Mouse (Mus musculus): ENCODE measurements around the gene Hnrnpf. TPM values are rescaled to one million over a fixed set of nuclear protein-coding genes. Genes with fewer than 3 reads are reported as not detected.

Hnrnpf gene
- polyA plus RNA-seq, 1 experiment = 1,035 TPM

GRCm38 (mm10) chr6:117906015-117906531 is 5.9 kb downstream of the Hnrnpf start:
- no peaks in the 10 kb centered on the region for H3K9me3 ChIP-seq (replicated peaks; ENCODE audit: control insufficient read depth, insufficient read depth, low read length, poor library complexity, severe bottlenecking)
- peaks cover 7% of the 10 kb centered on the region; the same call in 1 of the 2 replicates for H3K36me3 ChIP-seq (ENCODE audit: control insufficient read depth, insufficient read depth, low read length, poor library complexity, severe bottlenecking)
- peak overlapping the region; percentile 23; the same call in 1 of the 2 replicates for H3K27ac ChIP-seq (ENCODE audit: insufficient read depth, low read length)
- peak overlapping the region; percentile 92 for H3K4me3 ChIP-seq (ENCODE audit: low read depth, low read length)
- H3K9ac ChIP-seq (ENCODE audit: low read depth, poor library complexity, severe bottlenecking) = peak overlapping the region; percentile 91
- no peaks in the 10 kb centered on the region for H3K4me1 ChIP-seq (ENCODE audit: control insufficient read depth, insufficient read depth, low read length)
- no peaks in the 10 kb centered on the region for H3K27me3 ChIP-seq (ENCODE audit: control insufficient read depth, insufficient read depth, low read length, poor library complexity, severe bottlenecking)
- no peak for TF ChIP-seq POLR2A (IDR thresholded peaks at IDR 0.05; ENCODE audit: insufficient read depth, low read length)
- no peak for TF ChIP-seq EP300 (IDR thresholded peaks at IDR 0.05; ENCODE audit: insufficient read depth, low read depth, low read length)
- no peak for TF ChIP-seq CTCF (IDR thresholded peaks at IDR 0.05; ENCODE audit: low read depth, low read length)

GRCm38 (mm10) chr6:117906590-117907271 is 6.6 kb downstream of the Hnrnpf start:
- no peak for TF ChIP-seq CTCF (IDR thresholded peaks at IDR 0.05; ENCODE audit: low read depth, low read length)
- peak; percentile 45; the same call in 1 of the 2 replicates for TF ChIP-seq EP300 (IDR thresholded peaks at IDR 0.05; ENCODE audit: insufficient read depth, low read depth, low read length)
- peak; percentile 31 for TF ChIP-seq POLR2A (IDR thresholded peaks at IDR 0.05; ENCODE audit: insufficient read depth, low read length)
- Histone ChIP-seq H3K27ac (ENCODE audit: insufficient read depth, low read length) (peak overlapping the region; percentile 43), H3K9ac (ENCODE audit: low read depth, poor library complexity, severe bottlenecking) (peak overlapping the region; percentile 98), H3K27me3 (ENCODE audit: control insufficient read depth, insufficient read depth, low read length, poor library complexity, severe bottlenecking) (no peaks in the 10 kb centered on the region), H3K4me1 (ENCODE audit: control insufficient read depth, insufficient read depth, low read length) (no peaks in the 10 kb centered on the region), H3K4me3 (ENCODE audit: low read depth, low read length) (peak overlapping the region; percentile 84), H3K36me3 (ENCODE audit: control insufficient read depth, insufficient read depth, low read length, poor library complexity, severe bottlenecking) (peaks cover 7% of the 10 kb centered on the region; the same call in 1 of the 2 replicates), H3K9me3 (replicated peaks; ENCODE audit: control insufficient read depth, insufficient read depth, low read length, poor library complexity, severe bottlenecking) (no peaks in the 10 kb centered on the region)

GRCm38 (mm10) chr6:117907301-117907978 is 7.3 kb downstream of the Hnrnpf start:
- H3K4me3 ChIP-seq (ENCODE audit: low read depth, low read length) = peak overlapping the region; percentile 84
- H3K27ac ChIP-seq (ENCODE audit: insufficient read depth, low read length) = peak overlapping the region; percentile 60
- no peaks in the 10 kb centered on the region for H3K9me3 ChIP-seq (replicated peaks; ENCODE audit: control insufficient read depth, insufficient read depth, low read length, poor library complexity, severe bottlenecking)
- peak overlapping the region; percentile 98 for H3K9ac ChIP-seq (ENCODE audit: low read depth, poor library complexity, severe bottlenecking)
- TF ChIP-seq CTCF (IDR thresholded peaks at IDR 0.05; ENCODE audit: low read depth, low read length) = no peak
- TF ChIP-seq EP300 (IDR thresholded peaks at IDR 0.05; ENCODE audit: insufficient read depth, low read depth, low read length) = 0 out of 2 replicates have a peak, but pooled peaks have one; percentile 24
- no peaks in the 10 kb centered on the region for H3K27me3 ChIP-seq (ENCODE audit: control insufficient read depth, insufficient read depth, low read length, poor library complexity, severe bottlenecking)
- H3K4me1 ChIP-seq (ENCODE audit: control insufficient read depth, insufficient read depth, low read length) = no peaks in the 10 kb centered on the region
- peaks cover 7% of the 10 kb centered on the region; the same call in 1 of the 2 replicates for H3K36me3 ChIP-seq (ENCODE audit: control insufficient read depth, insufficient read depth, low read length, poor library complexity, severe bottlenecking)

GRCm38 (mm10) chr6:117907979-117908355 is 7.8 kb downstream of the Hnrnpf start:
- Histone ChIP-seq H3K9me3 (replicated peaks; ENCODE audit: control insufficient read depth, insufficient read depth, low read length, poor library complexity, severe bottlenecking) (no peaks in the 10 kb centered on the region), H3K27me3 (ENCODE audit: control insufficient read depth, insufficient read depth, low read length, poor library complexity, severe bottlenecking) (no peaks in the 10 kb centered on the region), H3K4me1 (ENCODE audit: control insufficient read depth, insufficient read depth, low read length) (no peaks in the 10 kb centered on the region), H3K27ac (ENCODE audit: insufficient read depth, low read length) (peak overlapping the region; percentile 60), H3K9ac (ENCODE audit: low read depth, poor library complexity, severe bottlenecking) (peak overlapping the region; percentile 98), H3K36me3 (ENCODE audit: control insufficient read depth, insufficient read depth, low read length, poor library complexity, severe bottlenecking) (peaks cover 7% of the 10 kb centered on the region; the same call in 1 of the 2 replicates), H3K4me3 (ENCODE audit: low read depth, low read length) (peak overlapping the region; percentile 84)
- TF ChIP-seq CTCF (IDR thresholded peaks at IDR 0.05; ENCODE audit: low read depth, low read length) (no peak), EP300 (IDR thresholded peaks at IDR 0.05; ENCODE audit: insufficient read depth, low read depth, low read length) (no peak), POLR2A (IDR thresholded peaks at IDR 0.05; ENCODE audit: insufficient read depth, low read length) (no peak)

GRCm38 (mm10) chr6:117908424-117908900 is 8.3 kb downstream of the Hnrnpf start:
- Histone ChIP-seq H3K9me3 (replicated peaks; ENCODE audit: control insufficient read depth, insufficient read depth, low read length, poor library complexity, severe bottlenecking) (no peaks in the 10 kb centered on the region), H3K27ac (ENCODE audit: insufficient read depth, low read length) (peak overlapping the region; percentile 60), H3K27me3 (ENCODE audit: control insufficient read depth, insufficient read depth, low read length, poor library complexity, severe bottlenecking) (no peaks in the 10 kb centered on the region), H3K9ac (ENCODE audit: low read depth, poor library complexity, severe bottlenecking) (peak overlapping the region; percentile 98), H3K4me1 (ENCODE audit: control insufficient read depth, insufficient read depth, low read length) (no peaks in the 10 kb centered on the region), H3K4me3 (ENCODE audit: low read depth, low read length) (peak overlapping the region; percentile 84), H3K36me3 (ENCODE audit: control insufficient read depth, insufficient read depth, low read length, poor library complexity, severe bottlenecking) (peaks cover 7% of the 10 kb centered on the region)
- TF ChIP-seq CTCF (IDR thresholded peaks at IDR 0.05; ENCODE audit: low read depth, low read length) (no peak), POLR2A (IDR thresholded peaks at IDR 0.05; ENCODE audit: insufficient read depth, low read length) (no peak), EP300 (IDR thresholded peaks at IDR 0.05; ENCODE audit: insufficient read depth, low read depth, low read length) (no peak)
